Comparison of ENCODE assay signal across 18 mouse cellular contexts in genomic region chr12:119097814-119098213, GRCm38 (mm10).
DNase-seq lines count a peak whose midpoint lies in the region; ATAC-seq and TF ChIP-seq lines count a peak whose summit lies in the region.
"Had no signal": no experiment of that assay in that cellular context is flagged by ENCODE, and none has a peak within 500 bp of the region (broad histone marks: within the 10 kb centered on the region; RNA-seq: fewer than 3 reads in every experiment).

No protein-coding gene starts in this region.

- no peak for TF ChIP-seq POLR2A in lung, adult 2 months (IDR thresholded peaks at IDR 0.05; ENCODE audit: borderline replicate concordance, extremely low read depth, low read depth, low read length)

- H3K36me3 ChIP-seq in lung, embryonic 14.5 days (ENCODE audit: insufficient read depth), result no peaks in the 10 kb centered on the region
- no peaks in the 10 kb centered on the region for H3K36me3 ChIP-seq in heart, embryonic 13.5 days
- H3K36me3 ChIP-seq in lung, embryonic 16.5 days (ENCODE audit: control insufficient read depth, insufficient read depth, low read length), result no peaks in the 10 kb centered on the region
- no peaks in the 10 kb centered on the region for H3K36me3 ChIP-seq in forebrain, postnatal 0 days (ENCODE audit: insufficient read depth)
- H3K36me3 ChIP-seq: embryonic facial prominence, embryonic 15.5 days; forebrain, embryonic 12.5 days; hindbrain, embryonic 10.5 days; limb, embryonic 15.5 days; neural tube, embryonic 13.5 days had no signal

- WGBS in lung, embryonic 14.5 days, result 4% methylated on average over 1 of the region's 1 CpGs
- WGBS in lung, adult 2 months, result 26% methylated on average over 1 of the region's 1 CpGs
- 10% methylated on average over 1 of the region's 1 CpGs for WGBS in heart, embryonic 13.5 days
- WGBS in lung, embryonic 16.5 days, result 13% methylated on average over 1 of the region's 1 CpGs
- WGBS in forebrain, postnatal 0 days, result 32% methylated on average over 1 of the region's 1 CpGs

- no peak for TF ChIP-seq CTCF in lung, embryonic 14.5 days (IDR thresholded peaks at IDR 0.05; ENCODE audit: low read depth)
- no peak for TF ChIP-seq CTCF in lung, adult 2 months (IDR thresholded peaks at IDR 0.05; ENCODE audit: insufficient read depth, low read length)
- no peak for TF ChIP-seq CTCF in forebrain, postnatal 0 days (IDR thresholded peaks at IDR 0.05; ENCODE audit: low read depth)

- no peak overlapping the region for H3K9ac ChIP-seq in lung, embryonic 14.5 days
- no peak overlapping the region for H3K9ac ChIP-seq in heart, embryonic 13.5 days
- no peak overlapping the region for H3K9ac ChIP-seq in lung, embryonic 16.5 days (ENCODE audit: low read length)
- H3K9ac ChIP-seq in forebrain, postnatal 0 days, result no peak overlapping the region
- H3K9ac ChIP-seq: embryonic facial prominence, embryonic 15.5 days; forebrain, embryonic 12.5 days; limb, embryonic 15.5 days; neural tube, embryonic 13.5 days had no signal

- 0 out of 2 replicates have a peak, but pooled peaks cover 17% of the 10 kb centered on the region for H3K4me1 ChIP-seq in lung, embryonic 14.5 days (ENCODE audit: insufficient read depth)
- H3K4me1 ChIP-seq in lung, adult 2 months (ENCODE audit: control insufficient read depth, insufficient read depth, low read length), result no peaks in the 10 kb centered on the region
- H3K4me1 ChIP-seq in heart, embryonic 13.5 days, result peaks cover 30% of the 10 kb centered on the region
- 0 out of 2 replicates have a peak, but pooled peaks cover 3% of the 10 kb centered on the region for H3K4me1 ChIP-seq in lung, embryonic 16.5 days (replicated peaks; ENCODE audit: control insufficient read depth, insufficient read depth, low read length)
- H3K4me1 ChIP-seq in forebrain, postnatal 0 days (ENCODE audit: insufficient read depth), result no peaks in the 10 kb centered on the region
- H3K4me1 ChIP-seq: embryonic facial prominence, embryonic 15.5 days; forebrain, embryonic 12.5 days; hindbrain, embryonic 10.5 days; limb, embryonic 15.5 days; neural tube, embryonic 13.5 days had no signal

- no peak overlapping the region for H3K4me3 ChIP-seq in lung, embryonic 14.5 days (ENCODE audit: low read depth, low read length)
- no peak overlapping the region for H3K4me3 ChIP-seq in lung, adult 2 months (replicated peaks; ENCODE audit: extremely low read depth, low read depth, low read length)
- H3K4me3 ChIP-seq in heart, embryonic 13.5 days, result no peak overlapping the region
- H3K4me3 ChIP-seq in lung, embryonic 16.5 days (ENCODE audit: low read length), result no peak overlapping the region
- no peak overlapping the region for H3K4me3 ChIP-seq in forebrain, postnatal 0 days (ENCODE audit: low read depth, low read length)
- H3K4me3 ChIP-seq: embryonic facial prominence, embryonic 15.5 days; forebrain, embryonic 12.5 days; hindbrain, embryonic 10.5 days; limb, embryonic 15.5 days; neural tube, embryonic 13.5 days had no signal

- no peaks in the 10 kb centered on the region for H3K27me3 ChIP-seq in lung, embryonic 14.5 days (ENCODE audit: insufficient read depth, low read length)
- no peaks in the 10 kb centered on the region for H3K27me3 ChIP-seq in heart, embryonic 13.5 days (replicated peaks)
- no peaks in the 10 kb centered on the region for H3K27me3 ChIP-seq in lung, embryonic 16.5 days (ENCODE audit: control insufficient read depth, insufficient read depth, low read depth, low read length)
- H3K27me3 ChIP-seq in forebrain, postnatal 0 days (ENCODE audit: insufficient read depth, low read length), result no peaks in the 10 kb centered on the region
- H3K27me3 ChIP-seq: embryonic facial prominence, embryonic 15.5 days; forebrain, embryonic 12.5 days; limb, embryonic 15.5 days; neural tube, embryonic 13.5 days had no signal

- H3K4me2 ChIP-seq in lung, embryonic 14.5 days, result no peak overlapping the region
- no peak overlapping the region for H3K4me2 ChIP-seq in heart, embryonic 13.5 days
- H3K4me2 ChIP-seq in lung, embryonic 16.5 days (ENCODE audit: low read depth, low read length), result no peak overlapping the region
- H3K4me2 ChIP-seq in forebrain, postnatal 0 days (ENCODE audit: low read depth), result no peak overlapping the region
- H3K4me2 ChIP-seq: embryonic facial prominence, embryonic 15.5 days; forebrain, embryonic 12.5 days; limb, embryonic 15.5 days; neural tube, embryonic 13.5 days had no signal

- H3K9me3 ChIP-seq in lung, embryonic 14.5 days (ENCODE audit: low read depth, low read length), result no peaks in the 10 kb centered on the region
- H3K9me3 ChIP-seq in heart, embryonic 13.5 days, result no peaks in the 10 kb centered on the region
- H3K9me3 ChIP-seq in lung, embryonic 16.5 days (ENCODE audit: control insufficient read depth, low read length), result no peaks in the 10 kb centered on the region
- no peaks in the 10 kb centered on the region for H3K9me3 ChIP-seq in forebrain, postnatal 0 days (ENCODE audit: low read length)
- H3K9me3 ChIP-seq: embryonic facial prominence, embryonic 15.5 days; forebrain, embryonic 12.5 days; hindbrain, embryonic 10.5 days; limb, embryonic 15.5 days; neural tube, embryonic 13.5 days had no signal

- ATAC-seq in lung, embryonic 14.5 days (ENCODE audit: insufficient read depth), result peak; percentile 95
- ATAC-seq in heart, embryonic 13.5 days (ENCODE audit: extremely low read depth, insufficient number of reproducible peaks, low FRiP score, low TSS enrichment), result no peak
- ATAC-seq in lung, embryonic 16.5 days (ENCODE audit: low read depth), result peak; percentile 95
- no peak for ATAC-seq in forebrain, postnatal 0 days

- peak overlapping the region; percentile 73 for H3K27ac ChIP-seq in lung, embryonic 14.5 days (ENCODE audit: low read depth)
- H3K27ac ChIP-seq in heart, embryonic 13.5 days (replicated peaks), result peak overlapping the region; percentile 70
- H3K27ac ChIP-seq in lung, embryonic 16.5 days (ENCODE audit: low read length), result peak overlapping the region; percentile 73
- no peak overlapping the region for H3K27ac ChIP-seq in forebrain, postnatal 0 days (ENCODE audit: low read depth, low read length)
- H3K27ac ChIP-seq: embryonic facial prominence, embryonic 15.5 days; forebrain, embryonic 12.5 days; hindbrain, embryonic 10.5 days; limb, embryonic 15.5 days; neural tube, embryonic 13.5 days had no signal

- peak; percentile 95 for DNase-seq in lung, embryonic 14.5 days
- no peak for DNase-seq in lung, adult 2 months
- no peak for DNase-seq in urinary bladder, postnatal 25 days (ENCODE audit: low spot score)
- DNase-seq in forebrain, postnatal 0 days, result no peak
- no peak for DNase-seq in layer of hippocampus, adult 9-10 months (ENCODE audit: low spot score)
- DNase-seq: adrenal gland, postnatal 14 days; cerebellum, adult 8-10 months; gastrocnemius, postnatal 14 days; kidney, adult 9 months; kidney, postnatal 36 days; thymus, postnatal 36 days had no signal

Comparison
In these comparisons a context has a peak if more than half of its experiments do, and no peak if none do; other contexts are left out.
1. ATAC-seq: peak in lung, embryonic 14.5 days (single experiment) and lung, embryonic 16.5 days (single experiment); none in heart, embryonic 13.5 days (single experiment) and forebrain, postnatal 0 days (single experiment).